Mouse (Mus musculus) yolk sac, embryonic 10.5 days (tissue): ENCODE measurements around the gene Idh2.
A peak's percentile ranks its signal among the peaks of the same experiment; 100 is the strongest.
"Not testable (repeated sequence)": the region's sequence is repeated elsewhere in the genome, so short reads cannot be mapped to it uniquely, and the experiment has no call there.

Source experiments
- DNase-seq: peaks from one replicate; pipeline ENCODE4 v3.0.0-alpha.2; 2017; ENCODE audit warnings: low spot score

The Idh2 gene

DNA sequence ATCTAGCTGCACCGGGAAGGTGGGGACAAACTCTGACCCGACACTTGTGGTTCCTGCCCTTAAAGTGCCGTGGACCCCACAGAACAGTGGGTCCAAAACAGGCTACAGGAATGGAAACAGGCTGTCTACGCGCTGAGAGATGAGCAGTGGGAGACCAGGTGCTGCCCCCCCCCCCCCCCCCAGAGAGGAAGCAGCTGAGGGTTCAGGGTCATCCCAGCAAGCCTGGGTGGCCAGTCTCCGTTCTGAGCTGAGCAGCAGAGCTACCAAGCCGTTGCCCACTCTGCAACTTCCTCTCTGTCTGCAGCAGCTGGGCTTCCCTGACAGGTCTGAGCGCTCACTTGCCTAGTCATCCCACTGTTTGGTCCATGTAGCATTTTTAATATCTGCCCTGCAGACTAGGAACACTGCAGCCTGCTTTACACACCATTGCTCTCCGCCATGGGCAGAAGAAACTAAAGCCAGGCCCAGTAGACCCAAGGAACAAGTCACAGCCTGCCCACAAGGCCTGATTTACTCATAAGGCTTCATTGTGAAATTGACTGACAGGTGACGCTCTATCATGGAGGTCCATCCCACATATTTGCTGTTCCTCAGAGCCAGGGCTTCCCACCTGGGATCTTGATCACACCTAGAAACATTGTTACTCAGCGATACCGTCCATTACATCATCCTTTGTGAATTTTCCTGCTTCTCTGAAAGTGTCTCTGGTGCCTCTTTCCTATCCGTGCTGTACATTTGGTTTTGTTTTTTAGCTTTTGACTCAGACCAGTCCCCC is 55.9 kb downstream of the Idh2 start:
- DNase-seq = no peak

DNA sequence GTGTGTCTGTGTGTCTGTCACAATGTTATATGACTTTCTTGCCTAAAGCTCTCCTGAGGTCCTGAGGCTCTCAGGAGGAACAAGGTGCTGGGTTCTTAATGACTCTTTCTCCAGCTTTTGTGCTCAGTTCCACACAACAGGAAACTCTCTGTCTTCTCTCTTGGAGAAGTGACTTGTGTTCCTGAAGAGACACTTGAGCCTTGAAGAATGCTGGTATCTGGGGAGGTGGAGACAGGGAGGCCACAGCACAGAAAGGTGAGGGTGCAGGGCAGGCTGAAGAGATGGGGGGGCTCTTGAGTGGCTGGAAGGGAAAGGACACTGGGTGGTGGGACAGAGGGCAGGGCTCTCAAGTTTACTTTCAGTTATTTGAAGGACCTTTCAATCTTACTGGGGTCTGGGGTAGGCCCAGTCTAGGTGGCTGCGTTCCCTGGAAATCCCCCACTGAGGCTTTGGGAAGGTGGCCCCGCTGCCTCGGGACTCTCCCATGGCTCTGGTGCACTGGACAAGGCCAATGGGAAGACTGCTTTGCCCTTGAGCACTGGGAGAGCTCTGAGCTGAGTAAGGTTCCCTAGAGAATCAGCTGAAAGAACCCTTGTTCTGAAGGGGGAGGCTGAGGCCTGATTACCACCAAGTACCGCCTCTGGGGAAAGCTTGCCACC is 56.7 kb downstream of the Idh2 start:
- no peak for DNase-seq

DNA sequence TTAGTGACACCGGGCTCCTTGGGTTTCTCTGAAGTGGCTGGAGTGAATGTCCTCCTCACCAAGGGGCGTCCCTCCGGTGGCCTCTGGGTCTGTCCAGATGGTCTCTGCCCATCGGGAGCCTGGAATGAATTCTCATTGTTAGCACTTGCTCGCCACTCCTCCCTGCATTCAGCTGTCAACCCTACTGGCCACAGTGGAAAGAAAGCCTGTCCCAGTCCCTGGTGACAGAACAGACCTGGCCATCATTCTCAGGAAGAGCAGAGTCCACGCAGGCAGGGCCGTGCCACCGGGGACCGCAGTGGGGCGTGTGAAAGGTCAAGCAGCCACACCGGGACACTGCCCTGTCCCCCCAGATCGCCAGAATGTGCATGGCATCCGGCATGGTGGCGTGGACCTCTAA is 57.4 kb downstream of the Idh2 start:
- no peak for DNase-seq

DNA sequence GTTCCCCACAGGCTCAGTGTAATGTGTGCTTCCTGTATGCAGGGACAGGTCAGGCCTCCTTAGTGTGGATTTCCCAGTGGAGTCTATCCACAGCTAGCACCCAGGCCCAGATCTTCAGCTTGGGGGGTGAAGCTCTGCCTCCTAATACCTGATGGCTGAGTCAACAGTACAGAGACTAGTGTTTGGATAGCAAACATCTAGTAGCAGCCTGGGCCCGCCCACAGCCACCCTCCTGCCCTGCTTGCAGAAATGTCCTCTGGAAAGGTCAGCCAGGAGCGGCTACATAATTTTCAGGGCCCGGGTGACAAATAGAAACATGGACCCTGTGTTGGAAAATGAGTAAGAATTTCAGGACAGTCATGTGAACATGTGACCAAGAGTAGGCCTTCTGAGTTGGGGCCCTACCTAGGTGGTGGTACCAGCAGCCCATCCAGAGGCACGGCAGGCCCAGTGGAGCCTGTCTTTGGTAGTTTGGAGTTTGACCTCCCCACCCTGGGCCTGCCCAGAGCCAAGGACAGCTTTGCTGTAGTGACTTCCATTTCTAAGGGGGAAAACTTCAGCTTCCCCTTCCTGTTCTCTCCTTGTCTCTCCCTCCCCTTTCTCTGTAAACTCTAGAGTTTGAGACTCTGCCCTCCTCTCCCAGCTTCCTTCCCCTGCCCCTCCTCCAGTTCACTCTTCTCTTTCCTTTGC is 58.0 kb downstream of the Idh2 start:
- DNase-seq = peak; percentile 90

DNA sequence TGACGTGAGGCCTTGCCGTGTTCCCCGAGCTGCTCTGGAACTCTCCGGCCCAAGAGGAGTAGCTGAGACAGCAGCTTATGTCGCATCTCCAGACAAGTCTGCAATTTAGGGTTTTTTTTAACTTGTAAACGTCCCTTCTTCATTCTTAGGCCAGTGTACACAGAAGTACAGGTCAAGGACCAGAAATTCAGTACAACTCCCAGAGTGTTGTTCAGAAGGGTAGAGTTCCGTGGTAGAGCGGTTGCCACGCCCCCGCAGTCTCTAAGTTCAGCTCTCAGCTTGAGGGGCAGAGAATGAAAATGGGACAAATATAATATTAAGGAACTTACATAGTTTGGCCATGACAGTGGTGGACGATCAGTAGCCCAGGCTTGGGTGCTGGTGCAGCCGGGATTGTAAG is 59.4 kb downstream of the Idh2 start:
- no peak for DNase-seq

DNA sequence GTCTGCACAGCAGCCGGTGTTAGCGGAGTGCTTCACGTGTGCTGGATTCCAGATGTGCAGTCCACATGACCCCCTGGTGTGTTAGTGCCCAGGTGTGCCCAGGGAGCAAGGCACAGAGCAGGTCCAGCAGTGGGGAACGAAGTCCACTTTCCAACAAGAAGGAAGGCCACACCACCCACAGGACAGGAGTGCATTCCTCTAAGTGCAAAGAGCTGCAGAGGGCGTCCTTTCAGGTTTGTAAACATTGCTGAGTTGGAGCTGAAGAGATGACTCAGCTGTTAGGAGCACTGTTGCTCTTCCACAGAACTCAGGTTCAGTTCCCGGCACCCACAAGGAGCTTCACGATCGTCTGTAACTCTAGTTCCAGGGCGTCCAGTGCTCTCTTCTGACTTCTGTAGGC is 62.0 kb downstream of the Idh2 start:
- DNase-seq = peak; percentile 64

DNA sequence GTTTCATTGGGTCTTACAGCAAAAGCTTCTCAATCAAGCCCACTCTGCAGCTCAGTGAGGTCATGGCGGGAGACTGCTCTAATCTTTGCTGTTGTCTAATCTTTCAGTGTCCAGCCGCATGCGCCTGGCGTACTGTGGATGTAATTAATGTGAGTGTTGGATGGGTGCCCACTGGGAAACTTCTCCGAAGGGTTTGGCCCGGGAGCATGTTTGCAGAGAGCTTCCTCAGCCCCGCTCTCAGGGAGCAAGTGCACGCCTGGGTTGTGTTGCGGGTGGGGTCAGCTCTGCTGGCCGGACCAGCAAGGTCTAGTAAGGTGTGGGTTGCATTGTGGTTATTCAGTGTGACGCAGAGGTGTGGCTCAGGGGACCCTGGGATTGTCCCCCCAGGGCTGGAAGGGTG is 62.9 kb downstream of the Idh2 start:
- DNase-seq = no peak

DNA sequence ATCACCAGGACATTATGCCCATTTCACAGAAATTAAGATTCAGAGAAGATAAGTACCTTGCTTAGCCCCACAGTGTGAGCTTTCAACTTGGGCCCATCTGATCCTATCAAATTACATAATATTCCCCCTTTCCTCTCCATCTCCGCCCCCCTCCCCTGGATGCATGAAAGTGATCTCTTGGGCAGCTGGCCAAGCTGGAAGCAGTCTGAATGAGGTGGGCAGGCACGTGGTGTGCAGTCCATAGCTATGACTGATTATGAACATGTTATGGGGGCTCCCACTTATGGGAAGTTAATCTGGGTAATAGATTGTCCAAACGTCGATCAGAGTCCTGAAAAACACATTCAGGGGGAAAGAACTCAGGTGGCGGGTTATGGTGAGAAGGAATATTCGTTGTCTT is 63.4 kb downstream of the Idh2 start:
- no peak for DNase-seq

DNA sequence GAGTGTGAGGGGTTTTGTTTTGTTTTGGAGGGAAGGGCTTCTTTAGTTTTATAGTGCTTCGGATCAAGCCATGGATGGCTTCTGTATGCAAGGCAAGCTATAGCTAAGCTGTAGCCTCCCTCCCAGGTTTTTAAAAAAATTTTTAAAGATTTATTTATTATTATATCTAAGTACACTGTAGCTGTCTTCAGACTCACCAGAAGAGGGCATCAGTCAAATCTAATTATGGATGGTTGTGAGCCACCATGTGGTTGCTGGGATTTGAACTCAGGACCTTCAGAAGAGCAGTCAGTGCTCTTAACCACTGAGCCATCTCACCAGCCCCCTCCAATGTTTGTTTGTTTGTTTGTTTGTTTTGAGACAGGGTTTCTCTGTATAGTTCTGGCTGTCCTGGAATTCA is 64.8 kb downstream of the Idh2 start:
- not testable (repeated sequence) for DNase-seq

DNA sequence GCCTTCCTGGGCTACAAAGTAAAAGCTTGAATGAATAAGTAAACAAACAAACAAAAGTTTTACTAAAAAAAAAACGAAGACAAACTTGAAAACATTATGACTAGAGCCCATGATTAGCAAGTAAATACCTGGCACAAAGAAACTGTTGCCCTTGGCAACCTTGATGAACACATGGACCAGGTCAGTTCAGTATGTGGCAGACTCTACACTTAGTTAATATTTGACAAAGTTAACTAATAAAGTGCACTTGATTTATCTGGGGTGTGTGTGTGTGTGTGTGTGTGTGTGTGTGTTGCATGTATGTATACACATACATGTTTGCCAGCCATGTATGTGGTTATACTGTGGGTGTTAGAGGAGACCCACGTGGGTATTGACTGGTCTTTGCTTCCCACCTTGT is 65.4 kb downstream of the Idh2 start:
- DNase-seq = no peak

DNA sequence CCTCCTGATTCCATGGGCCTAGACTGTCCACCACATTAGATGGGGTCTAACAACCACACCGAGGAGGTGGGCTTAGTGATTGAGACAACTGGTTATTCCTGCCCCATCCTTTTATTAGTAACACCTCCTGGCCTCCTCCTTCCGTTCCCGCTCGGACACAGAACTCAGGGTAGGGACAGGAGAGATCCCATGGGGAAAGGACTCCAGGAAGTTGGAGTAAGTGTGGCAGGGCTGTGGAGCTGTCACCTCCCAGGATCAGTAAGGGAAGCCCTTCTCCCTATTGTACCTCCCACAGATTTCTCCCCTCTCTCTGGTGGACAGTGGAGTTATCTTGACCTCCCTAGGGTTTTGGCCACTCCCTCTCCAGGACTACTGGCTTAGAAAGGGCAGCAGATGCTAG is 68.2 kb downstream of the Idh2 start:
- no peak for DNase-seq
